Mouse (Mus musculus) hindbrain, postnatal 0 days (tissue): Measurements from ENCODE around the gene Gm20503. TPM values are rescaled to one million over a fixed set of nuclear protein-coding genes. Genes with fewer than 3 reads are reported as not detected.

Experiments used
- ATAC-seq: fragments of 200-750 bp; cut with Nextera tagmentation; 2 replicates; pipeline ENCODE4 v1.8.0; 2017; ENCODE audit warnings: mild to moderate bottlenecking, moderate TSS enrichment, moderate library complexity
- DNase-seq: peaks from one replicate; pipeline ENCODE4 v3.0.0-alpha.2; 2015; ENCODE audit warnings: low spot score
- H3K27ac ChIP-seq: fragments of 300-500 bp; sonication (generic); 2 replicates; pipeline ENCODE4 v1.5.1; 2014; ENCODE audit warnings: mild to moderate bottlenecking
- H3K27me3 ChIP-seq: fragments of 300-500 bp; sonication (generic); 2 replicates; pipeline ENCODE4 v1.6.1; 2014; ENCODE audit warnings: low read length, mixed read lengths; ENCODE audit not compliant: insufficient read depth
- H3K36me3 ChIP-seq: fragments of 300-500 bp; sonication (generic); 2 replicates; pipeline ENCODE4 v1.6.1; 2014; ENCODE audit warnings: low read length, mixed read lengths; ENCODE audit not compliant: insufficient read depth
- H3K4me1 ChIP-seq: fragments of 300-500 bp; sonication (generic); 2 replicates; pipeline ENCODE4 v1.6.1; 2014; ENCODE audit warnings: antibody characterized with exemption, low read length, mixed read lengths; ENCODE audit not compliant: insufficient read depth
- H3K4me2 ChIP-seq: fragments of 300-500 bp; sonication (generic); 2 replicates; pipeline ENCODE4 v1.6.1; 2014; ENCODE audit warnings: low read depth, mild to moderate bottlenecking, low read length, moderate library complexity, mixed read lengths
- H3K4me3 ChIP-seq: fragments of 300-500 bp; sonication (generic); 2 replicates; pipeline ENCODE4 v1.5.1; 2014; ENCODE audit warnings: low read length
- H3K9ac ChIP-seq: fragments of 300-500 bp; sonication (generic); replicated peaks from 2 replicates; pipeline ENCODE4 v1.6.1; 2014; ENCODE audit warnings: mild to moderate bottlenecking, low read length, moderate library complexity, mixed read lengths
- H3K9me3 ChIP-seq: fragments of 300-500 bp; sonication (generic); 2 replicates; pipeline ENCODE4 v1.6.1; 2016; ENCODE audit warnings: low read length, mixed read lengths
- CTCF ChIP-seq: IDR thresholded peaks from 2 replicates; pipeline ENCODE4 v1.5.1; 2016; ENCODE audit warnings: antibody characterized with exemption, control low read depth, low read depth
- WGBS: fragments of 180-500 bp; shearing (Covaris S2); extraction: QIAGEN DNeasy Blood & Tissue Kit; methylation state at CpG from one replicate; pipeline ENCODE4 v1.1.7; 2014; 5-methylcytosine and 5-hydroxymethylcytosine counted together
- polyA plus RNA-seq: library from polyadenylated mRNA; unstranded; fragments of >200 nt; fragmentation: Nextera tagmentation; extraction: Ambion mirVana; gene quantifications from 2 replicates; pipeline ENCODE4 v1.2.1, GENCODE M21; 2015
- total RNA-seq: library from RNA; depleted of rRNA; stranded (reverse); fragments of >200 nt; gene quantifications from 2 replicates; pipeline ENCODE4 v1.2.3, GENCODE M21; 2014

Gene Gm20503
- total and polyA plus RNA-seq, 2 experiments from 2014 or later, result 11.7 TPM; not detected in 1

- ATAC-seq, result no peak
- H3K36me3 ChIP-seq, result no peaks in the 10 kb centered on the region
- no peak overlapping the region for H3K4me3 ChIP-seq
- no peaks in the 10 kb centered on the region for H3K27me3 ChIP-seq
- no peak overlapping the region for H3K9ac ChIP-seq
- H3K4me2 ChIP-seq, result no peak overlapping the region
- H3K9me3 ChIP-seq, result no peaks in the 10 kb centered on the region
- WGBS, result 68% methylated on average over 8 of the region's 8 CpGs
- no peak overlapping the region for H3K27ac ChIP-seq
- no peak for TF ChIP-seq CTCF
- DNase-seq, result no peak
- peaks cover 11% of the 10 kb centered on the region; the same call in 1 of the 2 replicates for H3K4me1 ChIP-seq
Observed at GRCm38 (mm10) chr4:59006211-59006610, 3.2 kb downstream of the Gm20503 start.

- Histone ChIP-seq H3K4me2 (no peak overlapping the region), H3K27ac (no peak overlapping the region), H3K4me1 (peaks cover 11% of the 10 kb centered on the region; the same call in 1 of the 2 replicates), H3K36me3 (no peaks in the 10 kb centered on the region), H3K9ac (no peak overlapping the region), H3K4me3 (no peak overlapping the region), H3K27me3 (no peaks in the 10 kb centered on the region), H3K9me3 (no peaks in the 10 kb centered on the region)
- ATAC-seq, result no peak
- WGBS, result 71% methylated on average over 6 of the region's 6 CpGs
- TF ChIP-seq CTCF, result no peak
- no peak for DNase-seq
Observed at GRCm38 (mm10) chr4:59007016-59007415, 4.0 kb downstream of the Gm20503 start.

- H3K36me3 ChIP-seq, result no peaks in the 10 kb centered on the region
- H3K9ac ChIP-seq, result no peak overlapping the region
- H3K4me3 ChIP-seq, result no peak overlapping the region
- no peak overlapping the region for H3K27ac ChIP-seq
- H3K4me1 ChIP-seq, result peaks cover 11% of the 10 kb centered on the region; the same call in 1 of the 2 replicates
- DNase-seq, result no peak
- H3K9me3 ChIP-seq, result no peaks in the 10 kb centered on the region
- no peak for ATAC-seq
- H3K27me3 ChIP-seq, result no peaks in the 10 kb centered on the region
- no peak for TF ChIP-seq CTCF
- no peak overlapping the region for H3K4me2 ChIP-seq
- WGBS, result 86% methylated on average over 5 of the region's 5 CpGs
Observed at GRCm38 (mm10) chr4:59007974-59008373, 5.0 kb downstream of the Gm20503 start.

GRCm38 (mm10) chr4:59009186-59009585 lies 6.2 kb downstream of the Gm20503 start:
- H3K9ac ChIP-seq, result no peak overlapping the region
- no peak for ATAC-seq
- DNase-seq, result no peak
- no peak overlapping the region for H3K4me2 ChIP-seq
- H3K4me3 ChIP-seq, result no peak overlapping the region
- no peaks in the 10 kb centered on the region for H3K9me3 ChIP-seq
- H3K27me3 ChIP-seq, result no peaks in the 10 kb centered on the region
- WGBS, result 92% methylated on average over 7 of the region's 7 CpGs
- H3K27ac ChIP-seq, result no peak overlapping the region
- no peak for TF ChIP-seq CTCF
- H3K36me3 ChIP-seq, result no peaks in the 10 kb centered on the region; the same call in 1 of the 2 replicates
- H3K4me1 ChIP-seq, result peaks cover 7% of the 10 kb centered on the region; the same call in 1 of the 2 replicates

GRCm38 (mm10) chr4:59009696-59010095 lies 6.7 kb downstream of the Gm20503 start:
- WGBS, result 65% methylated on average over 4 of the region's 4 CpGs
- no peaks in the 10 kb centered on the region; the same call in 1 of the 2 replicates for H3K36me3 ChIP-seq
- DNase-seq (no peak), ATAC-seq (no peak)
- no peaks in the 10 kb centered on the region for H3K9me3 ChIP-seq
- TF ChIP-seq CTCF, result no peak
- H3K9ac ChIP-seq, result no peak overlapping the region
- H3K4me3 ChIP-seq, result no peak overlapping the region
- H3K27me3 ChIP-seq, result no peaks in the 10 kb centered on the region
- H3K4me2 ChIP-seq, result no peak overlapping the region
- no peak overlapping the region for H3K27ac ChIP-seq
- H3K4me1 ChIP-seq, result peaks cover 3% of the 10 kb centered on the region; the same call in 1 of the 2 replicates

- TF ChIP-seq CTCF, result no peak
- H3K9ac ChIP-seq, result no peak overlapping the region
- DNase-seq, result no peak
- H3K4me3 ChIP-seq, result no peak overlapping the region
- 58% methylated on average over 3 of the region's 3 CpGs for WGBS
- no peak for ATAC-seq
- H3K36me3 ChIP-seq, result no peaks in the 10 kb centered on the region; the same call in 1 of the 2 replicates
- H3K4me1 ChIP-seq, result no peaks in the 10 kb centered on the region
- H3K27ac ChIP-seq, result no peak overlapping the region
- no peaks in the 10 kb centered on the region for H3K27me3 ChIP-seq
- H3K4me2 ChIP-seq, result no peak overlapping the region
- H3K9me3 ChIP-seq, result no peaks in the 10 kb centered on the region
Observed at GRCm38 (mm10) chr4:59011446-59011845, 8.4 kb downstream of the Gm20503 start.

- H3K4me3 ChIP-seq, result no peak overlapping the region
- 83% methylated on average over 3 of the region's 3 CpGs for WGBS
- DNase-seq (no peak), ATAC-seq (no peak)
- peaks cover 19% of the 10 kb centered on the region; the same call in 1 of the 2 replicates for H3K36me3 ChIP-seq
- H3K27me3 ChIP-seq, result no peaks in the 10 kb centered on the region
- no peaks in the 10 kb centered on the region for H3K9me3 ChIP-seq
- no peaks in the 10 kb centered on the region for H3K4me1 ChIP-seq
- no peak overlapping the region for H3K4me2 ChIP-seq
- no peak for TF ChIP-seq CTCF
- no peak overlapping the region for H3K9ac ChIP-seq
- no peak overlapping the region for H3K27ac ChIP-seq
Observed at GRCm38 (mm10) chr4:59015181-59015580, 12.2 kb downstream of the Gm20503 start.
